Mouse (Mus musculus): ENCODE measurements around the gene Ush1c. TPM values are rescaled to one million over a fixed set of nuclear protein-coding genes. Genes with fewer than 3 reads are reported as not detected.

Gene Ush1c
- 1 to 10 TPM; 5.3 to 9.1 TPM for total RNA-seq (2021)
- long read RNA-seq, experiment 1, partial matches to known transcripts, result 0 of 4 reads
- long read RNA-seq, experiment 1, other reads (novel, unspliced or antisense), result 4 of 4 reads
- long read RNA-seq, experiment 2, partial matches to known transcripts, result 1 of 5 reads
- long read RNA-seq, experiment 2, other reads (novel, unspliced or antisense), result 4 of 5 reads

DNA sequence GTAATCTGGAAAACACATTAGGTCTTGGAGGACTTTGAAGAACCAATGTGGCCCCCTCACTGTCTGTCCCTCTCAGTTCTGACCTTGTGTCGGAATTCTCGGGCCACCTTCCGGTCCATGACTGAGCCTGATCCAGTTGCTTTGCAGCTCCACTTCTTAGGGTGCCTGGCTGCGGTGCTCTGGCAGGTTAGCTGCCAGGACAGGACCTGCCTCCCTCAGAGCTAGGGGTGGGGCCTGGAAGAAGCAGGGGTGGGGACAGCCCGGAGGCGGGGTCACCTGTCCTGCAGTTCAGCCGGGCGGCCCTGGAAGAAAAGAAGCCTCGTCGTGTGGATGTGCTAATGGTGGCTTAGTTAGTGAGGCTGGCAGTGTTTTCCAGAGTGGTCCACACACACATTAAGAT lies at the start of gene Ush1c:
Ush1c (minus strand) TSS at position 158 of the 400 bp plus-strand sequence.
- intact Hi-C loops (cut with DNase I), result no loop called here
- DNase-seq, result peak in 1 of 2 experiments; percentile 11

DNA sequence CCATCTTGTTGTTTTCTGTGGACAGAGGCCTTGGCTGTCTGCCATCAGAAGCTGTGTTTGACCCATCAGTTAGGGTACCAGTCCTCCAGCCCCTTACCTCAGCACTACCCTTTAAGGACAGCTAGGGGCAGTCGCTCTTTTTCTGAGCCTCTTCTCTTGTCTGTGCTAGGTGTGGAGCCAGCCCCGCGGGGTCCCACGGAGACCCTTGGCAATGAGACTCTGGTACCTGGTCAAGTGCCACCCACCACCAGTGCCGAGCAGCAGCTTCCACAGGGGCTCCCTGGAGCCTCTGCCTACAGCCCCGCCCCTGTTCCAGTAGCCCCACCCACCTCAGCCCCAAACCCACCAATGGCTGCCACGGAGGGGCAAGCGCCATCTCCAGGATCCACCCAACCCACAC lies 48.7 kb upstream of the Ush1c start:
- no peak for DNase-seq

DNA sequence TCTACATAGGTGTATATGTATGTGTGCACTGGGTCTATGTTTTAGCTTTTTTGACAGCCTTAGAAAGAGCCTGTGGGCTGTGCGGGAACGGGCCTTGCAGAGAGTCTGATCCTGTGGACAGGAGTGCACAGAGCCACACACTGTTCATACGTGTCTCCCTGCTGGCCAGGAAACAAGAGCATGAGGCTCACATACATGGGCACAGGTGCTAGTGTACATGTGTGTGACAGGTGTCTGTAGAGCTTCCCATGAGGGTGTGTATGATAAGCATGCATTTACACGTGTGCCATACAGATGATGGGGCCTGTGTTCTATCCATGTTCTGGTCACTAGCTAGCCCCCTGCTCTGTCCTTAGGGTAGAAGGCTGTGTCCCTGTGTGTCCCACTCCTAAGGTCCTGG lies 48.1 kb upstream of the Ush1c start:
- intact Hi-C loops (cut with DNase I), result loop anchor here (5.0 kb wide), 2 partner anchors 46 to 321 kb away; no protein-coding TSS in a partner anchor
- DNase-seq, result no peak

More for the DNA sequence above, 48.7 kb upstream of the Ush1c start:
- intact Hi-C loops (cut with DNase I), result loop anchor here (5.0 kb wide), 2 partner anchors 45 to 320 kb away; no protein-coding TSS in a partner anchor

DNA sequence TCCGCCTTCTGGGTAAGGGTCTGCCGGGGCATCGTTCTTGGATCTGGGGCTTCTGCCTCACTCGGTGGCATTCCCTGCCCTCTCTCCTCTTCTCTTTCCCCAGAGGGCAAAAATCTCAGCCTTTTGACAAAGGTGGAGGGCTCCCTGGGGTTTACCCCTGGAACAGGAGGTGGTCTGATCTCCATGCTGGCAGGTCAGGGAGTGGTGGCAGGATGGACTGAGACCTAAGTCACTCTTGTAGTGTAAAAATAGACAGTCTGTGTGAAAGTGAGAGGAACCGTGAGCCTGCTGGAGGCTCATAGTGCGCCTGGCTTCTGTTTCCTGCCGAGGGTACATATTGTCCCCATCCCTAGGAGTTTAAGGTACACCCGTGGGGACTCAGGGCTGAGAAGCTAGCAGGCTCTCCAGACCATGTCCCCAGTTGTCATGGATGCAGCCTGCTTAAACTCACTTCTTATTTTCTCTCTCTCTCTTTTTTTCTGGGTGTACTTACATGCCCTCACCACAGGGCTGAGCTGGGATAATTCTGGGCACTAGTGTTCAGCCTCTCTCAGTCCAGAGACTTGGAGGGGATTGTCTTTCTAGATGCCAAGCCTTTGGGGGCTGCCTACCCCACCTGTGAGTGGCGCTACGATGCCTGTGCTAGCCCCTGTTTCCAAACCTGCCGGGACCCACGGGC lies 47.0 kb upstream of the Ush1c start:
- intact Hi-C loops (cut with DNase I), result loop anchor here (5.0 kb wide), 2 partner anchors 47 to 322 kb away; no protein-coding TSS in a partner anchor
- no peak for DNase-seq

DNA sequence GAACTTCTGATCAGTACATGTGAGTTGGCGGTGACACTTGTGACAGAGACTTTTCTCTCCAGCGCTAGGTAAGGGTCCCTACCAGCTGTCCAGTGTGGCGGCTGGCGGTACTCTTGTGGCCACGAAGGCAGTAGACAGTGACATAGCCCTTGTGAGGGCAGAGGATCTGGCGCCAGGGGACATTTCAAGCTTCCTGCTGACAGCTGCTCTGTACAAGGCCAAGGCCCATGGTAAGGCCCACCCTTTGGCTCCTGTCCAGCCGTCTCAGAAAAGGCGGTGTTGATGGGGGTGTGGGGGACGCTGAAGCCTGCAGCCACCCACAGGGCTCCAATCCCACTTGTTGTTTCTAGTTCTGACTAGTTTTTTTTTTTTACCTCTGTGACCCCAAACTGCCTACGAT lies 45.4 kb upstream of the Ush1c start:
- intact Hi-C loops (cut with DNase I), result no loop called here
- no peak for DNase-seq

DNA sequence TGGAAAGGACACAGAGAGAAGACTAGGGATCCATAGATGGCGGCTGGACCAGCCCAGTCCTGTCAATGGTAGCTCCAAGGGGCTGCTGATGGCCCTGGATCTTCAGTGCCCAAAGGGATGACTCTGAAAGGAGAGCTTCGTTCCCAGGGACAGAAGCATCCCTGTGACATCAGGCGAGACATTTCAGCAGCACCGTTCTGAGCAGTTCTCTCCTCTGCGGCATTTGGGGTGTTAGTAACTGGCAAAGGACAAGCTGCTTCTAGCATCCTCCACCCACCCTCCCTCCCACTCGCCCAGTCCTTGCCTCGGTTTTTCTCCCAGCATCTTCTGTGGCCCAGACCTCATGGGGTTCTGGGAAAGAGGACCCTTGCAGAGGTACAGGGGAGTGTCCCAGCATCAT lies 44.0 kb upstream of the Ush1c start:
- DNase-seq, result no peak
- intact Hi-C loops (cut with DNase I), result no loop called here

DNA sequence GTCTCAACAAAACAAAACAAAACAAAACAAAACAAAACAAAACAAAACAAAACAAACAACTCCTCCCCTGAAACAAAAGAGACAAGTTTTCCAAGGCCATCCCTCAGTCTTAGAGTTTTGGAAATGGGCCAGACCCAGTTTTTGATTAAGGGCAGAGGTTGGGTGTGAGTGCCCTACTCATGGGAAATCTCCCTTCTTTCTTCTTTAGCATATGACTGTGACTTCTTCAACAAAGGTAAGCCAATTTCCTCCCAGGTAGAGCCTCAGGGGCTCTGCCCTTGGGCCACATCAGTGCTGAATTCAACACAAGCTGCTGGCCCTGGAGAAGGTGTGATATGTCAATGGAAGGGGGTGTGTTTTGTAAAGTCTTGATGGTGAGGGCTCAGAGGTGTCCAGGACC lies 42.6 kb upstream of the Ush1c start:
- DNase-seq, result no peak
- intact Hi-C loops (cut with DNase I), result loop anchor here (1.0 kb wide), 1 partner anchor 97 kb away; no protein-coding TSS in a partner anchor

DNA sequence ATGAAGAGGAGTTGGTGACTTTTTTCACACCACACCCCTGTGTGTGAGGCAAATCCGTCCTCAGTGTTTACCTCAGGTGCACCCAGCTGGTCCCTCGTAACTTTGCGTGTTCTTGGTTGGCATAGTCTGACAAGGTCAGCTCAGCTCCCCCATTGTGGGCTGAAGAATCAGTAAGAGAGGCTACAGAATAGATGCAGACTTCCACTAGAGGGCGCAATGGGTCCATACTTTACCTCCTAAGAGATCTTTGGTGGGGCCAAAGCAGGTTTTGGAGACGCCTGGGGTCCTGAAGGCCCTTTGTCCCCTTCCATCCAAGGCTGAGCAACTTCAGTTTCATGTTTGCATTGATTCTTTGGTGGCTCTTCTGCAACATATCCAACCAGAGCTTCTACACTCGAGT lies 41.6 kb upstream of the Ush1c start:
- intact Hi-C loops (cut with DNase I), result loop anchor here (1.0 to 10.0 kb wide), 2 partner anchors 98 to 175 kb away; no protein-coding TSS in a partner anchor
- peak in 1 of 2 experiments; percentile 25 for DNase-seq

DNA sequence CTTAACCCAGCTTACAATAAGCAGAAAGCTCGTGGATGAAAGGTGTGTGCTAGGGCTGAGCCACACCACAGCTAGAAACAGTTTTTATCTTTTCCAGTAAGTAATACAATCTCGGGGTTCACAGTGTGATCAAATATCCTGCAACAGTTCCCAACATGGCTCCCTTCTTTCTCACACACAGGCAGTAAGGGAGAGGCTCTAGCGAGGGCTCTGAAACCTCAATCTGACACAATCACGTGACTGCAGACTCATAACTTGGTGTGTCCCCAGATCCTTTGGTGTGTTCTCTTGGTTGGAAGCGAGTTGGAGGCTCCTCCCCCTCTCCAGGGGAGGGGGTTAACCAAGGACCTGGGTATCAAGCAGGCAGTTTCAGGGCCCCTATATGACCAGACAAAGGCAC lies 37.9 kb upstream of the Ush1c start:
- DNase-seq, result no peak
- intact Hi-C loops (cut with DNase I), result loop anchor here (10.0 kb wide), 1 partner anchor 179 kb away; no protein-coding TSS in a partner anchor

DNA sequence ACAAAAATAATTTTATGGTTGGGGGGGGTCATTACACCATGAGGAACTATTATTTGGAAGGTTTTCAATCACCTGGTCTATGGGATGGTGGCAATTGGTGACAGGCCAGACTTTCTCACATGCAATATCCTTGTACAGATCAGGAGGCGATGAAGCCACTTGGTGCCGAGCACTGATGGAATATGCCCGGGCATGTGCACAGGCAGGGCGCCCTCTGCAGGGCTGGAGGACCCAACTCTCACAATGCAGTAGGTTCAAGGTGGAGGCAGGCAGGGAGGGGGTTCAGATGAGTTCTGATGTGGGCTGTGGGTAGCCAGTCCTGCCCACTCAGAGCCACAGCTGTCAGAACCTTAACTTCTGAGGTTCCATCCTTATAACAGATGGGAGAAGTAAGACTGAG lies 13.5 kb upstream of the Ush1c start:
- no peak for DNase-seq
- intact Hi-C loops (cut with DNase I), result no loop called here

DNA sequence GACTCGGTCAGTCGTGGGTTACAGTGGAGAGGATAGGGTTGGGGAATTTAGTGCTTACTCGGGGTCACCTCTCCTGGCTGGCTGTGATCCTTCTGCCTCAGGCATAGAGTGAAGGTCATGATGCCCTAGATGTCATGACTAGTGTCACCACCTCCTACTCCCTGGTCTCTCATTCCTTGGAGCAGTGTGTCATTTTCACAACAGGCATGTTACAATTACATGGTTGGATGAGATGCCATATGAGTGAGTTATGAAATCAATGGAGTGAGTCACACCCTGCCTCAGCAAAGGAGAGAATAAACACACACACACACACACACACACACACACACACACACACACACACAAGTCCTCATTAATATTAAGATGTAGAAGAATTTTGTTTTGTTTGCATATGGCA lies 9.3 kb upstream of the Ush1c start:
- intact Hi-C loops (cut with DNase I), result no loop called here
- no peak for DNase-seq

DNA sequence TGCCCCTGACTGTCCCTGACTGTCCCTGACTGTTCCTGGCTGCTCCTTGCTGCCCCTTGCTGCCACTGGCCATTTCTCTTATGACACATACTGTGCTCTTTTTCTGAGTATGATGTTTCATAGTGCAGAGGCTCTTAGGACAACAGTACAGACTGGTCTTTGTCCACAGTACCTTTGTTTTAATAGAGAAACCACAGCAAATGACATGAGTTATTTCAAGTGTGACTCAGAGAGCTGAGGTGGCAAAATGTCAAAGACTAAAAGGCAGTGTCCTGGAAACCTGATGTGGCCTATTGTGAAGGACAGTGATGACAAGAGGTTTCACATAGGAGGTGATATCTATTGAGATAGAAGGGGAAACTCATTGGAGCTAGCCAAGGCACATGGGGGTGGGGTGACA lies 8.6 kb upstream of the Ush1c start:
- DNase-seq, result no peak
- intact Hi-C loops (cut with DNase I), result no loop called here

DNA sequence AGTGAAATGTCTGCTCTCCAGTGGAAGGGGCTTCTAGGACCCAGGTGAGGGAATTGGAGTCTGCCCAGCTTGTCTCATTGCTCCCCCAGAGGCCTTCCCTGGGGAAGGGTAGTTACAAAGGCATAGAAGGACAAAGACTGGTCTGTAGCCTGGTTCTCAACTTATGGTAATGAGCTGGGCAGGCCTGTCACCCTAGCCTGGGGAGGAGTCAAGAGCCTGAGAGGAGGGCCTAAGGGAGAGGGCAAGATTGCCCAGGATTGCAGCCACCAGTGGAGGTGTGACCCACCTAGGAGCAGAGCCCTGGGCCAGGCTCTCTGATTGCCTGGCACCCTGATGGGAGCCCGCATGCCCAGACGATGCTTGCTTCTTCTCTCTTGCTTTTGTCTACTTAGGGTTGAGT lies 2.4 kb upstream of the Ush1c start, which contains the start of gene Otog:
Otog (plus strand) TSS at position 292 of the 400 bp plus-strand sequence.
- DNase-seq, result no peak
- intact Hi-C loops (cut with DNase I), result no loop called here

DNA sequence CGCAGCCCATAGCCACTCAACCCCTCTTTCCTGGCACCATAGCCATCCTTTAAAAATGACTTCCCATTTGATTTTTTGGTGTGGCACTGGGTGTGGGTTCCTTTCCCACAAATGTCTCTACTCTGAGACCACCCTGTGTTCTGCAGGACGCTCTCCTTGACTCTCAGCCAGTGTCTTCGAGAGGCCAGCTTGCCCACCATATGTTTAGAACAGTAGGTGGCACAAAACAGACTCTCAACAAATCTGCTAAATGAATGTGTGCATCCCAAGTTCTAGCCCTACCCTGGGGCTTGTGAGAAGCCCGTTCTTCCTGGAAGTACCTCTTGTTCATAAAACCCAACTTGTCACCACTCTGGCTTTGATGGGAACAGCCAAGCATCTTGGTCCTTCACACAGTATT lies 1.8 kb upstream of the Ush1c start:
- intact Hi-C loops (cut with DNase I), result no loop called here
- DNase-seq, result no peak

DNA sequence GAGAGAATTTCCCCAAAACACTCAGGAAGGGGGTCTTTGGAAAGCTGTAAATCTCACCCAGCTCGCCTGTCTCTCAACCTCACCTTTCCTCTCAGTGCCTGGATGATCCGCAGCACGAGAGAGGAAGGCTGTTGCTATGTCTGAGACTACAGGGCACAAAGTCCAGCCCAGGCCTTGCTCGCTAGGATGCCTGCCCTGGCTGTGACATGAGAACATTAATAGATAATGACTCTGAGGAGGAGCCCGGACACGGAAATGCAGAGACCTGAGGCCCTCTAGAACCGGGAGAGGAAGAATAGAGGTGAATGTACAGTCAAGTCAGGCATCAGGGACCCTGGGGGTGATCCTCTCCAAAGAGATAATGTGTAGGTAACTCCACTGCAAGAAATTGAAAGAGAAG lies 1.1 kb downstream of the Ush1c start:
- intact Hi-C loops (cut with DNase I), result no loop called here
- no peak for DNase-seq

DNA sequence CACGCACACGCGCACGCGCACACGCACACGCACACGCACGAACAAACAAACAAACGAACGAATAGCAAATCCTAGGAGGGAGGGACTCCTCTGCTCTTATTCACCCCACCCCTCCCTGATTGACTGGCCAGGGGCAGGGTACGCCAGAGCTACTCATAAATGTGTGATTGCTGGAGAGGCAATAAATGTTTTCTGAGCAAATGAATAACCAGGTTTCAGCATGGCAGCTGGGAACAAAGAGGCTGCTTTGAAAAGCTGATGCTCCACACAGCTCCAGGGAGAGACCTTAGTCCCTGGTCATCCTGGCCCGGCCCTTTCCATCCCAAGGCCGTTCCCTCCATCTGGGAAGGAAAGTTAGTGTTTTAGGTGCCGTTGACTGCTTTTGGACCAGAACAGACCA lies 1.9 kb downstream of the Ush1c start:
- no peak for DNase-seq
- intact Hi-C loops (cut with DNase I), result no loop called here

DNA sequence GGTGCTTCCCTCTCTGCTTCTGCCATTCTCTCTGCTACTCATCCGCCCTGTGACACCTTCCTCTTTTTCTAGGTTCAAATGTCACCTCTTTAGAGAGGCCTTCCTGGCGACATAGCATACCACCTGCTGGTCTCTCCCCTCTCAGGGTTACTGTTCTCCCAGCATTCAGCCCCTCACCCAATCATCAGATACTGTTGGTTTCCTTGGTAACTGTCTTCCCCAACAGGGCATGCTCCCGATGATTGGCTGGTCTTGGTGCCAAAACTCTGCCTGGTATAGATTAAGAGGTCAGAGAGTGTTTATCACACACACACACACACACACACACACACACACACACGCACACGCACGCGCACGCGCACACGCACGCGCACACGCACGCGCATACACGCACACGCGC lies 2.4 kb downstream of the Ush1c start:
- DNase-seq, result no peak
- intact Hi-C loops (cut with DNase I), result no loop called here

DNA sequence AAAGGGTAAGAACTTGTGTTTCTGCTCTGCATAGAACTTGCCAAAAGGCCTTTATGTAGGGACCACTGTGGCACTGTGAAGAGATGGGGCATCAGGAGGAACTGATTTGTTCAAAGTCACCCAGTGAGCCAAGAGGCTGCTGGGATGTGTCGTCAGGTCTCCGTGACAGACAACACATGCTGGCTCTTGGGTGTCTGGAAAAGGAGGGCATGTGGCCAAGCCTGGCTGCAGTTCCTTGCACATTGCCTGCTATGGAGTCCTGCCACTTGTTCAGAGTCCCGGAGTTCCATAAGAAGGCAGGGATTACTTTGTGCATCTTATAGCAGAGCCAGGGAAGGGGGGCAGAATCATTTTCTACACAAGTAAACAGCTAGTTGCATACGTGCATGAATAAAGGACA lies 11.4 kb downstream of the Ush1c start:
- intact Hi-C loops (cut with DNase I), result loop anchor here (1.0 to 10.0 kb wide), 2 partner anchors 132 to 282 kb away; no protein-coding TSS in a partner anchor
- peak in 1 of 2 experiments; percentile 15 for DNase-seq

DNA sequence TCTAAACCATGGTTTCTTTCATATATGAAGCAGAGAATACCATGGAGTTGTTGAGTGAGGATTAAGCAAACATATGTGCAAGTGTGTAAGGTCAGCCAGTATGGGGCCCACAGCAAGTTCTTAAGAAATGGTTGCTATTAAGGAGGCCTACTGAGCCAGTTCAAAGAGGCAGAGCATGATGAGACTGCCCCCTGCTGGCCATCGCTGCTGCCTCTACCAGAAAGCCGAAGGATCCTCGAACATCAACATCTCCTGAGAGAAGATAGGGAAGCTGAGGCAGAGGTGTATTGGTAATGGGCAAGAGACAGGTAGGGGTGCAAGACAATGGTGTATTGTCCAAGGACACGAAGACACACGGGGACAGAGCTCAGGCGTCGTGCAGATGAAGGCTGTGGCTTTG lies 12.1 kb downstream of the Ush1c start:
- peak; percentile 36 to 42 for DNase-seq
- intact Hi-C loops (cut with DNase I), result loop anchor here (1.0 to 10.0 kb wide), 2 partner anchors 131 to 281 kb away; no protein-coding TSS in a partner anchor

DNA sequence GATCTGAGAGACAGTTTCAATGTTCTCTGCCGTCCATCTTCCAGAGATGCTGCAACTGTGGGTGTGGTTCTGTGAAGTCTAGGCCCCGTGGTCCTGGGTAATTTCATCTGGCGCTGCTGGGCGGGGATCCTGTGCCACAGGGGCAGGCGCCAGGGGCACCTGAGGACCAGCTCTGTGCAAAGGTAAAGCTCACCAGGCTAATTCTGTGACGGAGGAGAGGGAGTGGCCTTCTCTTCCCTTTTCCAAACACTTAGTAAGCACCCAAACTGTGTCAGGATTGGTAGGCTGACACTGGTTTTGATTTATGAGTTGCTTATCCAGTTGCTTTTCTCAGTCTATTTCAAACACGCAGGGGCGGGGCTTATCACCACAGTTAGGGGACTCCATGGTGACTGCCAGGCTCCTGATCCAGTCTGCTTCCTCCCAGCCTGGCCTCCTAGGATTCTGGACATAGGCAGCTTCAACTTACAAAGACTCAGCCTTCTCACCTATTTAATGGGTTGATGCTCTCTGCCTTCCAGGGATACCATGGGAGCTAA lies 17.6 kb downstream of the Ush1c start:
- DNase-seq, result no peak
- intact Hi-C loops (cut with DNase I), result loop anchor here (10.0 kb wide), 1 partner anchor 276 kb away; no protein-coding TSS in a partner anchor

DNA sequence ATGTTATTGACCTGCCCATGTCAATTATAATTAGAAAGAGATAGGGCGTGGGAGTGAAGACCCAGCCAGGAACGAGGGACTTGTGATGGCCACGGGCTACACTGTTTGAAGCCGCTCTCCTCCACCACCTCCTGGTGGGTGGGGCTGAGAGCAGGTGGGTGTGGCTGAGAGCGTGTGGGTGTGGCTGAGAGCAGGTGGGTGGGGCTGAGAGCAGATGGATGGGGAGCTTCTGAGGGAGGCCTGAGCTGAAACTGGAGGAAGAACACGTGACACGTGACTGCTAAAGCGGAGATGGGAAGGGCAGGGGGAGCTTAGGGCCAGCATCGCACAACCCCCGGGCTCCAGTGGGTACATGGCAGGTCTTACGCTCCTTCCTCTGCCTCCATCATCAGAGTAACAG lies 19.9 kb downstream of the Ush1c start:
- DNase-seq, result no peak
- intact Hi-C loops (cut with DNase I), result no loop called here

All from gastrocnemius, postnatal 36 days (tissue).